Mouse (Mus musculus): ENCODE results near the gene Chrd.

DNA sequence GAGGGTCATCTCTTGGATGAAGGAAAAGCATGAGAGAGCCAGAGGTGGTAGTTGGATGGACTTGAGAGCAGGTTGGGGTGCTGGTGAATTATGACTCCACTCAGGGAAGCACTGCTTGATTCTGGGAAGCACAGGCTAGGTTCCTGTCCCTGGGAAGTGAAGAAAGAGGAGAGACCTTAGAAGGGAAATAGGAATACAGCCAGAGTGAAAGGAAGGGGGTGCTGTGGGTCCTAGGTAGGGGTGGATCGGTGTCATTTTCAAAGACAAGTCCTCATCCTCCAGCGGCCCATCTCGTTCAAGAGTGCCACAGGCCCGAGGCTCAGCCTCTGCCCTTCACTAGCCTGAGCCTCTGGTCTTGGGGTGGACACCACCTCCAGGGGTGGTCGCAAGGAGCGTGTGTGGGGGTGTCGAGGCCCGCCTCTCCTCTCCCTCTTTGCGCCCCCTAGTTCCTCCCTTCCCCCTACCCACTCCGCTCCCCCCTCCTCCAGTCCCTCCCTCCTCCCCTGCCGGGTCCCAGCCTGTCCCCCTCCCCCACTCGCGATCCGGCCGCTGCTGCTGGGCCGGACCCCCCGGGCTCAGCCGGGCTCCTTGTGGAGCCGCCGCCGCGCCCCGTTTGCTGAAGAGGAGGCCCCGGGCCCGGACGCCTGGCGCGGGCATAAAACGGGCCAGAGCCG lies 539 bp upstream of the Chrd start:
- TF ChIP-seq CTCF (IDR thresholded peaks at IDR 0.05; ENCODE audit: control insufficient read depth, insufficient read depth, low read length) (no peak), POLR2A (IDR thresholded peaks at IDR 0.05; ENCODE audit: borderline replicate concordance, control insufficient read depth, low read depth, low read length) (no peak)
